Mouse (Mus musculus) bone marrow, adult 2 months (tissue): ENCODE measurements around the gene Ctbp2.

Experiments used
- CTCF ChIP-seq: fragments of 200-500 bp; IDR thresholded peaks from 2 replicates; pipeline ENCODE4 v1.5.1; 2011; ENCODE audit warnings: low read length, control low read depth; ENCODE audit not compliant: control insufficient read depth, insufficient read depth
- POLR2A ChIP-seq: fragments of 200-500 bp; IDR thresholded peaks from 2 replicates; pipeline ENCODE4 v1.6.1; 2011; ENCODE audit warnings: low read depth, mild to moderate bottlenecking, control low read depth, low read length, borderline replicate concordance; ENCODE audit not compliant: control insufficient read depth

GRCm38 (mm10) chr7:132991240-132991900 lies 132.8 kb downstream of the Ctbp2 start:
- TF ChIP-seq CTCF (no peak), POLR2A (no peak)
